Mouse (Mus musculus) testis, adult 2 months (tissue): Measurements from ENCODE around the gene Olfr523. TPM values are rescaled to one million over a fixed set of nuclear protein-coding genes. Genes with fewer than 3 reads are reported as not detected.

ENCODE experiments used
- H3K27ac ChIP-seq: fragments of 200-500 bp; 2 replicates; pipeline ENCODE4 v1.5.1; 2012; ENCODE audit warnings: low read depth, low read length; ENCODE audit not compliant: control insufficient read depth, insufficient read depth
- H3K27me3 ChIP-seq: fragments of 200-500 bp; 2 replicates; pipeline ENCODE4 v1.6.1; 2012; ENCODE audit warnings: mild to moderate bottlenecking, low read length, moderate library complexity; ENCODE audit not compliant: control insufficient read depth, insufficient read depth
- H3K36me3 ChIP-seq: fragments of 200-500 bp; 2 replicates; pipeline ENCODE4 v1.6.1; 2012; ENCODE audit warnings: mild to moderate bottlenecking, low read length; ENCODE audit not compliant: control insufficient read depth, insufficient read depth
- H3K4me1 ChIP-seq: fragments of 200-500 bp; 2 replicates; pipeline ENCODE4 v1.6.1; 2012; ENCODE audit warnings: low read length; ENCODE audit not compliant: control insufficient read depth, insufficient read depth
- H3K4me3 ChIP-seq: fragments of 200-500 bp; 2 replicates; pipeline ENCODE4 v1.5.1; 2012; ENCODE audit warnings: low read depth, mild to moderate bottlenecking, low read length, moderate library complexity, mixed read lengths; ENCODE audit not compliant: control insufficient read depth
- CTCF ChIP-seq: fragments of 200-500 bp; IDR thresholded peaks from 2 replicates; pipeline ENCODE4 v1.5.1; 2012; ENCODE audit warnings: low read depth, mild to moderate bottlenecking, inconsistent platforms, low read length, moderate library complexity; ENCODE audit not compliant: control insufficient read depth, insufficient read depth, insufficient replicate concordance
- POLR2A ChIP-seq: fragments of 200-500 bp; IDR thresholded peaks from 2 replicates; pipeline ENCODE4 v1.6.1; 2012; ENCODE audit warnings: low read depth, mild to moderate bottlenecking, inconsistent platforms, low read length, moderate library complexity; ENCODE audit not compliant: control insufficient read depth
- polyA plus RNA-seq: library from polyadenylated mRNA; depleted of rRNA; stranded (reverse); fragments of >200 nt; gene quantifications from 2 replicates; pipeline ENCODE4 v1.2.3, GENCODE M21; 2012

The Olfr523 gene
- polyA plus RNA-seq, 1 experiment: not detected

GRCm38 (mm10) chr7:140135106-140135770 lies 37.8 kb upstream of the Olfr523 start:
- no peak for TF ChIP-seq CTCF
- TF ChIP-seq POLR2A: no peak
- Histone ChIP-seq H3K36me3 (no peaks in the 10 kb centered on the region), H3K27ac (no peak overlapping the region), H3K27me3 (no peaks in the 10 kb centered on the region), H3K4me3 (no peak overlapping the region), H3K4me1 (peaks cover 7% of the 10 kb centered on the region)

- Histone ChIP-seq H3K27ac (peak within 1 kb of the TSS; percentile 19), H3K27me3 (no peaks in the 10 kb centered on the region)
Observed at GRCm38 (mm10) chr7:140137135-140138020, 35.6 kb upstream of the Olfr523 start, which contains the start of gene Mtg1. Gene Mtg1, plus strand, starts transcription at chr7:140137564.

GRCm38 (mm10) chr7:140138021-140138310 lies 35.1 kb upstream of the Olfr523 start:
- H3K4me1 ChIP-seq: peaks cover 7% of the 10 kb centered on the region
- H3K27me3 ChIP-seq: no peaks in the 10 kb centered on the region
- peak overlapping the region; percentile 19 for H3K27ac ChIP-seq
- H3K36me3 ChIP-seq: no peaks in the 10 kb centered on the region
- TF ChIP-seq CTCF (no peak), POLR2A (no peak)
- peak overlapping the region; percentile 95 for H3K4me3 ChIP-seq

More at GRCm38 (mm10) chr7:140137135-140138020, 35.6 kb upstream of the Olfr523 start, which contains the start of gene Mtg1:
- Histone ChIP-seq H3K36me3 (no peaks in the 10 kb centered on the region), H3K4me3 (peak within 1 kb of the TSS; percentile 95), H3K4me1 (peaks cover 7% of the 10 kb centered on the region)
- peak; percentile 80 for TF ChIP-seq POLR2A
- TF ChIP-seq CTCF: no peak

GRCm38 (mm10) chr7:140141350-140141749 lies 31.7 kb upstream of the Olfr523 start:
- Histone ChIP-seq H3K4me1 (peaks cover 7% of the 10 kb centered on the region), H3K27me3 (no peaks in the 10 kb centered on the region), H3K27ac (no peak overlapping the region), H3K36me3 (no peaks in the 10 kb centered on the region), H3K4me3 (no peak overlapping the region)
- TF ChIP-seq POLR2A: no peak
- TF ChIP-seq CTCF: peak; percentile 52; the same call in 1 of the 2 replicates

GRCm38 (mm10) chr7:140144550-140144949 lies 28.5 kb upstream of the Olfr523 start:
- H3K4me3 ChIP-seq: no peak overlapping the region
- TF ChIP-seq CTCF (no peak), POLR2A (no peak)
- H3K27me3 ChIP-seq: no peaks in the 10 kb centered on the region
- no peak overlapping the region for H3K27ac ChIP-seq
- H3K4me1 ChIP-seq: no peaks in the 10 kb centered on the region
- H3K36me3 ChIP-seq: no peaks in the 10 kb centered on the region; the same call in 1 of the 2 replicates

- Histone ChIP-seq H3K4me1 (peaks cover 13% of the 10 kb centered on the region), H3K27me3 (no peaks in the 10 kb centered on the region), H3K36me3 (no peaks in the 10 kb centered on the region), H3K4me3 (peak overlapping the region; percentile 28), H3K27ac (no peak overlapping the region)
- TF ChIP-seq CTCF (no peak), POLR2A (no peak)
Observed at GRCm38 (mm10) chr7:140153383-140153782, 19.6 kb upstream of the Olfr523 start.

GRCm38 (mm10) chr7:140153829-140154217 lies 19.2 kb upstream of the Olfr523 start:
- no peak overlapping the region for H3K27ac ChIP-seq
- no peaks in the 10 kb centered on the region for H3K36me3 ChIP-seq
- no peak overlapping the region; the same call in 1 of the 2 replicates for H3K4me3 ChIP-seq
- no peaks in the 10 kb centered on the region for H3K27me3 ChIP-seq
- TF ChIP-seq CTCF: no peak
- TF ChIP-seq POLR2A: no peak
- H3K4me1 ChIP-seq: peaks cover 13% of the 10 kb centered on the region
